Mouse (Mus musculus) naive thymus-derived CD4-positive, alpha-beta T cell, adult 2 months (primary cell): ENCODE measurements around the gene Med16.

Source experiments
- DNase-seq: peaks from one replicate; pipeline ENCODE4 v3.0.0-alpha.2; 2011; ENCODE audit warnings: low read depth

Med16 gene

DNA sequence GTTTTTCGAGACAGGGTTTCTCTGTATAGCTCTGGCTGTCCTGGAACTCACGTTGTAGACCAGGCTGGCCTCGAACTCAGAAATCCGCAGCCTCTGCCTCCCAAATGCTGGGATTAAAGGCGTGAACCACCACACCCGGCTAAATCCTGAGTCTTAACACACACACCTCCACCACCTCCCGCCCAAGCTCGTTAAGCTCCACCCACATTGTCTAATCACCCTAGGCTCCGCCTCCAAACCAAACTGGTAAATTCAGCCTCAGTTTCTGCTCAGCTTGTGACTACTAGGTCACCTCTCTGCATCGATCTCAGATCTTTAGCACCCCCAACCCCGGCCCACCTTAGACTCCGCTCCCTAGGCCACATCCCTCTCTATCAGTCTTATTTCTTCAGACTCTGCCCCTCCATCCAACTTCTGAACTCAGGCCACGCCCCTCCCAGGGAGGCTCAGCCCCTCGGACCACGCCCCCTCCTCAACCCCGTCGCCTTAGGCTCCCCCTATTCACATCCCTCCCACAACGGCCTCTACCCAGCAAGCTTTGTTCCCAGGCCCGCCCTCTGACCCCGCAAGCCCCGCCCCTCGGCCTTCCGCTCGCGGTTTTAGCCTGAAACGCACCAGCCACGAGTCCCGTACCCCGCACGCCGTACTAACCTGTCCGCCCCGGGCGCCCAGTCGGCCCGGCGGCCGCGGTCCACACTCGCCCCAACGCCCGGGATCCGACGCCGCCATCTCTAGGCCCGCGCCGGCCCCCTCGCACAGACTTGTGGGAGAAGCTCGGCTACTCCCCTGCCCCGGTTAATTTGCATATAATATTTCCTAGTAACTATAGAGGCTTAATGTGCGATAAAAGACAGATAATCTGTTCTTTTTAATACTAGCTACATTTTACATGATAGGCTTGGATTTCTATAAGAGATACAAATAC, at the start of gene Med16:
Gene Med16 (minus strand): TSS at position 757 of the 925 bp plus-strand sequence.
- peak; percentile 98 for DNase-seq

DNA sequence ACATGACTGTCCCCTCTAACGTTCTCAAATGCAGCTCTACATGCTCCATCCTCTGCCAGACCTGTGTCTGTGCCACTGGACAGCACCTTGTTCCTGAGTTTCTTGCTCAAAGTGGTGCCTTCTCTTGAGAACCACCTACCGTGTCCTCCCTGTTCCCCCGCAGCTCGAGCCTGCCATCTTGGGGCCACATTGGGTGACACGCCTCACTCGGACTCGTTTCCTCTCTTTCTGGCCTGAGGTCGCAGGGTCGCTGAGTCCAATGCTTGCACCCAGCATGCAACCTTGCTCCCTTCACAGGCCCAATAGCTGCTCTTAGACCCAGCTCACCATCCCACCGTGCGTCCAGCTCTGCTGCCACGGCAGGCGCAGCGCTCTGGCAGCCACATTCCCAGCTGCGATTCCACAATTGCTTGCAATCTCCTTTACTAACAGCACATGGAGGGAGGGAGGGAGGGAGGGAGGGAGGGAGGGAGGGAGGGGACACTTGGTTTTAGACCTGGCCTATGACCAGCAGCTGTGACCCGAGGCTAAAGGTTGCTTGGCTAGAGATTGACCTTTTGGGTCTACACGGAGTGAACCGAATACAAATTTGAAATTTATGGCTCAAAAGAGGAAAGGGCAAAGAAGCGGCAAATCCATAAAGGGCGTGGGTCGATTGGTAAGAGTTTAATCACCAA, 49.6 kb upstream of the Med16 start:
- DNase-seq = peak; percentile 81

GRCm38 (mm10) chr10:79956643-79957154, 48.0 kb upstream of the Med16 start:
- no peak for DNase-seq

- no peak for DNase-seq
Measured at GRCm38 (mm10) chr10:79955691-79956090, 47.0 kb upstream of the Med16 start.

- DNase-seq = peak; percentile 57
Measured at GRCm38 (mm10) chr10:79953946-79954345, 45.2 kb upstream of the Med16 start.

DNA sequence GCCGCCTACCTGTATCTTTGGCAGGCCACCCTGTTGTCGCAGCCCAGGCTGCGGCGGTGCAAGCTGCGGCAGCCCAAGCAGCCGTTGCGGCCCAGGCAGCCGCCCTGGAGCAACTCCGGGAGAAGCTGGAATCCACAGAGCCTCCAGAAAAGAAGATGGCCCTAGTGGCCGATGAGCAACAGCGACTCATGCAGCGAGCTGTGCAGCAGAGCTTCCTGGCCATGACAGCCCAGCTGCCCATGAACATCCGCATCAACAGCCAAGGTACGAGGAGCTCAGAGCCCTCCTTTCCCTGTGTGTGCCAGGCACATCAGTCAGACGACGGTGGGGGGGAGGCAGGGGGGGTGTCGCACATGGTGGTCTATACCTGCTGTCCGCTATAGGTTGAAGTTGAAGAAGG, 41.9 kb upstream of the Med16 start:
- DNase-seq = no peak

- no peak for DNase-seq
Measured at GRCm38 (mm10) chr10:79949873-79950272, 41.1 kb upstream of the Med16 start.

DNA sequence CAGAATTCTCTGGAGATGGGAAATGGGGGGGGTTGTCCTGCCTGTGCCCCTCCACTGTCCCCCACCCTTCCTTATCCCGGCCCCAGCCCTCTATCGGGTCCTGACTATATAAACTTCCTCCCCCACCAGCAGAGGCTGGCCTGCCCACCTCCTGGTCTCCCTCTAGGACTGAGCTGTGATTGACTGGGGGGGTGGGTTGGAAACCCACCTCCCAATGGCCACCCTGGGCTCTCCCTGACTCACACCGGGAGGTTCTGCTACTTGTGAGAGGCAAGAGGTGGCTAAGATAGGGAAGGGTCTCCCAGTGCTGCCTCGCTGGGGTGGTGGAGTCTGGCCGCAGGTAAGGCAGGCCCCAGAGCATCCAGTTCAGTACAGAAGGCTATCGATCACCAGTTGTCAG, 38.8 kb upstream of the Med16 start:
- no peak for DNase-seq

- DNase-seq = no peak
Measured at GRCm38 (mm10) chr10:79946752-79947322, 38.1 kb upstream of the Med16 start.

DNA sequence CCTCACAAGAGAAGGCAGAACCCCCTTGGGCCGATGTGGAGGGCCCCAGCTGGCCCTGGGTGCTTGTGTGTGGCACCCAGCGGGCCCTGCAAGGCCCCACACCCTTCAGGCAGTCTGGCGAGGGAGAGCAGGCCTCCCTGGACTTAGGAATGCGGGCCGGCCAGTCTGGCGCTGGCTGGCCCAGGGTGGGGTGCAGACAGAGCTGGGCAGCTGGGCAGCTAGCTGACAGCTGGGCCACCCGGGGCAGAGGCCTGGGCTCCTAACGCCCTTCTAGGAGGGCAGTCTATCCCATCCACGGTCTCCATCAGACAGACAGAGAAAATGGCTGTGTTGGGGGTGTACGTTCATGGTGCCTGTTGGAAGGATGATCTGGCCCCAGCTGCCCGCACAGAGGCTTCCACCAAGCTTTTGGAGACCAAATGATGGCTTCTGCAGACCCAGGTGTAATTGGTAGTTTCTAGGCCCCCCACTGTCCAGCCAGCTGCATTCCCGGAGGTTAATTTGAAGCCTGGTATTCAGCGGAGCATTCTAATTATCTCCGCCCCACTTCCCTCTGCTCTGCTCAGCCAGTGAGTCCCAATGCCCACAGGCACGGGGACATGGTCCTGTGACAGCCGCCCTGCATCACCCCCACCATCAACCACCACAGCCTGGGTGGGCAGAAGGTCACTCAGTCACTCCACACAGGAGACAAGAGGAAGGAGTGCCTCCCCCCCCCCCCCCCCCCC, 36.9 kb upstream of the Med16 start:
- DNase-seq = no peak

DNA sequence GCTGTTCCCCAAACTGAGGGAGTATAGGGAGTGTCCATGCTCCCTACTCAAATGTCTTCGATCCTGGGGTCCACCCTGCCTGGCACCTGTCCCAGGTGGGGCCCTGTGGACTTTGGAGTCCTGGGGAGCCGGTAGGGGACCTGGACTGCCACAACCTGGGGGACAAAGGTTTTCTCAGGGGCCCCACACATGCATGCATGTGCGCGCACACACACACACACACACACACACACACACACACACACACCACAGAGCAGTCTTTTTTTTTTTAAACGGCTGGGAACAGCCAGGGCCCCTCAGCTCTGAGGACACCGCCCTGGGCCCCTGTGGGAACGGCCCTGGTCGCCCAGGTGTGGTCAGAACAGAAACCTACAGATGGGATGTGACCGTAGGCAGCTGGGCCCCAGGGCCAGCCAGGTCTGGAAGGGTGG, 34.8 kb upstream of the Med16 start:
- no peak for DNase-seq

DNA sequence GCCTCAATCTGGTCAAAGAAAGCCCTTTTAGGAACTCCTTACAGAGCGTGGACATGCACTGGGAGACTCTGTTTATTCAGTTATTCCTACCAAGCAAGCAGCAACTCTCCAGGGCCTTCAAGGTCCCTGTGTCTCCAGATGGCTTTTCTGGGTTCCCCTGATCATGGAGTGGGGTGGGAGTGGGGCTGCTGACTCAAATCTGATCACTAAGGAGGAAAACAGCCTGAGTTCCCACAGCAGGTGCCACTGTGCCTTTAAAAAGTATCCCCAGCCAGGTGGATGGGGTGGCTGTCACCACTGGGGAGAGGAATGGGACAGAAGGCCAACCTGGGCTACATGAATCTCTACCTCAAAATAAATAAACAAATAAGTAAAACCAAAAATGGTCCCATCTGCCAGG, 34.3 kb upstream of the Med16 start:
- no peak for DNase-seq

DNA sequence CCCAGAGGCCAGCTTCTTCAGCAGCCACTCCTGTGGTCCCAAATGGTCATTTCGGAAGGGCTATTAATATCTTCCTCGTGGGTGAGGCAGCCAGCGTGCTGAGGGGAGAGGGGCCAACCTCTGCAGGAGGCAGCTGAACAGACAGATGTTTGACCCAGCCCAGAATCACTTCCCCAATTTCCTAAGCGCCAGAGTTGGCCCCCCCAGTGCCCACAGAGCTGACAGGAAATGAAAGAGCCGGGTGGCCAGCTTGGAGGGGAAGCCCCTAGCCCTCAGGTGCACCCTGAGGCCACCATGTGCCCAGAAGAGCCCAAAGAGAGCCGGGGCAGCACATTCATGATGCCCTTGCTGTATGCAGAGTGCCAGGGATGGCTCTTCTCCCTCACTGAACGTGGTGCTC, 32.0 kb upstream of the Med16 start:
- no peak for DNase-seq

- peak; percentile 44 for DNase-seq
Measured at GRCm38 (mm10) chr10:79937775-79938526, 29.2 kb upstream of the Med16 start.

DNA sequence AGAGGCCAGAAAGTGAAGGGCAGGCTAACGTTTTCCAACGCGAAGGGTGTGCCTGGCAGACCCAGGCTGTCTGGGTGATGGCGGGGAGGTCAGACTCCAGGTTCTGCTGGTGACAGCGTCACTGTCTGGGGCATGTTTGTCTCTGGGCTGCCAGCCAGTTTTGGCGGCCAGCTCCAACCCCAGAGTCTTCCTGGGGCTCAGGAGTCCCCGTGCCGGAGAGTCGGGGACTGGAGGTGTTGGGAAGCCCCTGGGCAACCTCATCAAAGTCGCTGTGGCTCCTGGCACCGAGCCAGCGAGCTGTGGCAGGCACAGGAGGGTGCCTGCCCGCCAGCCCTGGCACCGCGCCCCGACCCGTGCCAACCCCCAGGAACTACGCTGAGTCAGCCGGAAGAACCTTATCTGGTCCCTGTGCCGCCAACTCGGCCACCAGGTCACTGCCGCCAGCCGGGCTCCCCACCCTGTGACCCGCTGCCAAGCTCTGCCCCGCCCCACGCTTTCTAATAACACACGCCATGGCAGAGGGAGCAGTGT, 28.3 kb upstream of the Med16 start:
- peak; percentile 90 for DNase-seq

GRCm38 (mm10) chr10:79936284-79936910, 27.7 kb upstream of the Med16 start:
- DNase-seq = peak; percentile 8

DNA sequence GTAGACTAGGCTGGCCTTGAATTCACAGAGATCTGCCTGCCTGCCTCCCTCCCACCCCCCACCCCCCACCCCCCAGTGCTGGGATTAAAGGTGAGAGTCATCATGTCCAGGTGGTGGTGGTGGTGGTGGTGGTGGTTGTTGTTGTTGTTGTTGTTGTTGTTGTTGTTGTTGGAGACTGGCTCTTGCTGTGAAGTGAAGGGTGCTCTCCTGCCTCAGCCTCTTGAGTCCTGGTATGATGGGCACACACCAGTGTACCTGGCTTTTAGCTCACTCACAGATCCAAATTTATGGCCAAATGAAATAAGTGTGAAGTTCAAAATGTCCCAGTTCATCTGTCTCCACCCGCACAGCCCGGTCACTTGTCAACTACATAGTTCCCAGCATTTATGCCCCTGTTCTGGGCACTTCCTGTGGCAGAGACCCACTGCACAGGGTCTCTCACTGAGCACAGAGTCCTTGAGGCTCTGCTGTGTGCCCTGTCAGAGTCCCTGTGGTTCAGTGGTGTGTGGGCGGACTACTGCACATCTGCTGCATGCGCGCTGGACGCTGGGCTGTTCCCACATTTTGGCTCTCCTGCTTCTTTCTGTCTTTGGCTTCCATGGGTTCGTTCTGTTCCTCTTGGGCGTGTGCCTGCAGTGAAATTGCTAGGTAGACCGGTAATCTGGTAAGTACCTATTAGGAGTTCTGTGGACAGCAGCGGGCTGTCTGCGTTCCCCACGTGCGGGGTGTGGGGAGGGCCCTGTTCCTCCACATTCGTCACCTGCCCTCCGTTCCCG, 26.3 kb upstream of the Med16 start:
- DNase-seq = peak; percentile 6

- no peak for DNase-seq
Measured at GRCm38 (mm10) chr10:79934272-79934721, 25.6 kb upstream of the Med16 start.

GRCm38 (mm10) chr10:79933861-79934260, 25.1 kb upstream of the Med16 start:
- DNase-seq = no peak
